Mouse (Mus musculus): ENCODE results near the gene Bri3bp.

DNA sequence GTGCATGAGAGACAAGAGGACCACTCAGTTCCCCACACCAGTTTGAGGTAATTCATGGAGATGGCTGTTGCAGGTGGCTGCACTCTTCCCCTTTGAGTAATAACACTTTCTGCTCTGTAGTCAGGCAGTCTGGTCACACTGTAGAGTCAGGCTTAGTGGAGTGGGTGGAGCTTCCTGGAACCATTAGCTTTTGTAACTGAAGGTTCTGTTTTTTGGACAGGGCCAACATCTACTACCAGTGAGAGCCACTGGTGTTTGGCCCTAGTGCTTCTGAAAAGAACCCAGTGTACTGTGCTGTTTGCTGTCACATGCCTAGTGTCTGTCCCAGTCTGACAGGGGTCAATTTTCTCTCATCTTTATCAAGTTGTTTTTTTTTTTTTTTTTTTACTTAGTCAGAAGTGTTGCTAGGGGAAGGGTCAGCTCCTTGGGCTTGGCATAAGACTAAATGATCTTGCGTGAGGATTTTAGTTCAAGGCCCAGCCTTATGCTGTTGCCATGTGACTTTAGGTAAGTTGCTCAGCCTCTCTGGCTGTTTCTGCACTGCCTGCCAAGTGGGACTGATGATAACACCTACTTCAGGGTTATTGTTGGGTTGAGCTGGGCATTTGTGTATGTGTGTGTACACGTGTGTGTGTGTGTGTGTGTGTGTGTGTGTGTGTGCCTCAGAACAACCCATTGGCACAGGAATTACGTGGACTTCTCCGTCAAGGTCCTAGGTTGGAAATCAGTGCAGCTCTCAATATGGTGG, 43.8 kb downstream of the Bri3bp start:
- TF ChIP-seq CTCF (IDR thresholded peaks at IDR 0.05; ENCODE audit: low read depth) (no peak), EP300 (optimal IDR thresholded peaks at IDR 0.05) (no peak)

All from stomach, postnatal 0 days (tissue).